Mouse (Mus musculus) adrenal gland (tissue): ENCODE data around the gene Dync1li1.

Experiments
- intact Hi-C: fragments of 180-260 bp; cut with DNase I; formaldehyde crosslinking; loops from one replicate; pipeline ENCODE4 v1.15.1; 2025

Gene Dync1li1

DNA sequence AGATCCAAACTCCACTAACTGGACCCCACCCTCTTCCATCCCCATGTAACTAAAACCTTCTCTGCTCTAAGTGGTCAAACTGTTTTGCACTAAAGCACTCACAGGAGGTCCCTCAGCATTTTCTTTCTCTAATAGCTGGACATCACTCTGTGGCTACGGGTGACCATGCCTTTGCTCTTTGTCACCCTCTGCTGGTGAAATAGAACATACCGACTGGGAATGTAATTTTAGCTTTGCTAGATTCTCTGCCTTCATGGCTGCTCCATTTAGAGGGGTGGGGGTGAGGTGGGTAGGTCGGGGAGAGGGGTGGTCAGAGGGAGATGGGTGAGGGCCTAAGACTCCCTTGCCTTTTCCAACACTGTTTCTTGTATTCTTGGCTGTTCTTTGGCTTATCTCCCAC, 38.7 kb downstream of the Dync1li1 start:
- intact Hi-C loops, result loop anchor here (2.0 to 5.0 kb wide), 2 partner anchors 35 to 81 kb away; no protein-coding TSS in a partner anchor

- intact Hi-C loops, result loop anchor here (5.0 kb wide), 1 partner anchor 36 kb away; no protein-coding TSS in a partner anchor
Observed at GRCm38 (mm10) chr9:114728432-114728831, 39.8 kb downstream of the Dync1li1 start.

- intact Hi-C loops, result loop anchor here (5.0 kb wide), 1 partner anchor 38 kb away; no protein-coding TSS in a partner anchor
Observed at GRCm38 (mm10) chr9:114729911-114730805, 41.6 kb downstream of the Dync1li1 start.

GRCm38 (mm10) chr9:114731011-114731755, 42.6 kb downstream of the Dync1li1 start, which contains the start of gene Cmtm6:
TSS of gene Cmtm6 (plus strand) at chr9:114731116.
- intact Hi-C loops, result no loop called here

DNA sequence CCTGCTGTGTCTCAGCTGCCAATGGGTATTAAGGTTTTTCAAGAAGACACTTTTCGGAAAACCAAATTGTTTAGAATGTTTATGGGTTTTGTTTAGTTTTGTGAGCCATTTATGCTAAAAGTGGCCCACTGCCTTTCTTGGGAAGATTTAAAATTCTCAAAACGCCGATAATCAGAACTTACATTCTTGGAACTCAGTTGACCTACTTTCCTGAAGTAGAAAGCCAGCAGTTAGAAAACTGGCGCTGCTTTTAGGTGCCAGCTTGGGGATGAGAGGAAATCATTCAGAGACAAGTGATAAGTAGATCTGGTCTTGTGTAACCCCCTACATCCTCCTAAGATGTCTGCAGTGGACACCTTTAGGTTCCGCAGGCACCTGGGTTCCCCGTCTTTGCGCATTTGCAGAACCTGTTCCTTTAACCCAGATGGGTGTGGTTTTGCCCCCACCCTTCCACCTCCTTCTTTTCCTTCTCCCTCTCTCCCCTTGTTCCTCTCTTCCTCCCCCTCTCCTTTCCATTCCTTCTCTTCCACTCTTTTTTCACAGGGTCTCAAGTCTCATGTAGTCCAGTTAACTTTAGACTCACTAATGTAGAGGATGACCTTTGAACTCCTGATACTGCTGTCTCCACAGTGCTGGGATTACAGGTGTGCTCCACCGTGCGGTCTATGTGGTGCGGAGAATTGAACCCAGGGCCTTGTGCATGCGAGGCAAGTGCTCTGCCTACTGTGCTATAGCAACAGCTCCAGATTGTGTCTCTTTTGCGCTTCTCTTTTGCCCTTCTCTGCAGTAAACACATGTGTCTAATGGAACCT, 43.5 kb downstream of the Dync1li1 start:
- intact Hi-C loops, result no loop called here

- intact Hi-C loops, result no loop called here
Observed at GRCm38 (mm10) chr9:114733238-114733637, 44.6 kb downstream of the Dync1li1 start.

DNA sequence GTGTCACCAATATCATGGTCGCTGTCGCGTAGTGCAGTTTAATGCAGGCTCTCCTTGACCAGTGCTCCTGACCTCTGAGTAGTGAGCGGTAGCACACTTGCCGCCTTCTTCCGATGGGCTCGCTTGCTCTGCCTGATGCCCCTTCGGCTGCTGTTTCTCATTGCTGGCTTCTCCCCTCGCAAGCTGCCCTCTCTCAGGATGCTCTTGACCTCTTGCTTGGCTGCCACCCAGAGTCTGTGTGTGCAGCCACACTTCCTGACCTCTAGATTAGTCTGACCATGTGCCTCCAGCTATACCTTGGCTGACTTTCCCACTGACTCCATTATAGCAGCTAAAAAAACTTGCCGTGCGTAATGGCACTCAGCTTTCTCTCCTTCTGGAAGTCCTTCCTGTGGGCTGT, 47.9 kb downstream of the Dync1li1 start:
- intact Hi-C loops, result no loop called here

DNA sequence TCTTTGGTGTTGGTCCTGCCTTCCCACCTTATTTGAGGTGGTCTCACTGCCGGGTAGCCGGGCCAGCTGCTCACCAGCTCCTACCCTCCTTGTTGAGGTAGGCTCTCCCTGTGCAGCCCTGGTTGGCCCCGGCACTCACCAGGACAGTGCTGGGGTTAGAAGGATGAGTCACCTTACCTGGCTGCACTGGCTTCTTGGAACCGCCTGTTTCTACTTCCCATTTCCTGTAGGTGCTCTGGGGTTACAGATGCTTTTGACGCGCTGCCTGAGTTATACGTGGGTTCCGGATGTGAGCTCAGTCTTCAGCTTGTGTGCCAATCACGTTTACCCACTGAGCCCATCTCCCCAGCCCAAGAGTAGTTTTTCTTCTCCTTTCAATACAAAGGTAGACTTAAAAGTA, 51.7 kb downstream of the Dync1li1 start:
- intact Hi-C loops, result no loop called here

- intact Hi-C loops, result no loop called here
Observed at GRCm38 (mm10) chr9:114742731-114743130, 54.1 kb downstream of the Dync1li1 start.

GRCm38 (mm10) chr9:114745163-114745562, 56.6 kb downstream of the Dync1li1 start:
- intact Hi-C loops, result no loop called here

- intact Hi-C loops, result no loop called here
Observed at GRCm38 (mm10) chr9:114745654-114746053, 57.1 kb downstream of the Dync1li1 start.

- intact Hi-C loops, result no loop called here
Observed at GRCm38 (mm10) chr9:114747012-114747411, 58.4 kb downstream of the Dync1li1 start.

DNA sequence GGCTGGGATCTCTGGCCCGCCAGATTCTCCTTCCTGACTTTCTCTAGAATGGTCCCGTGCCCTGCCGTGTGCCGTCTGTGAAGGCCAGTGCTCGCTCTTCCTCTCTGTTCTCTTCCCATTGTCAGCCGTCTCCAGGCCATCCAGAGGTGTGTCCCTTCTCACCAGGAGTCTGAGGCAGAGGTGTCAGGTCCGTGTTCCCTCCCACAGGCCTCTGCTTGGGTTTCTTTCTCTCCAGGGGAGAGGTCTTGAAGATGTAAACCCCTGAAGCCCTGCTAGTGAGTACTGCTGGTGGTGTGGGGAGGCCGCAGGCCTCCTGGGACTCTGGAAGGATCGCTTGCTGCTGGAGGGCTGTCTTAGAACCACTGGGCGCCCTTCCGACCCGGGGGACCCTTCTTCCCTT, 58.9 kb downstream of the Dync1li1 start:
- intact Hi-C loops, result no loop called here

DNA sequence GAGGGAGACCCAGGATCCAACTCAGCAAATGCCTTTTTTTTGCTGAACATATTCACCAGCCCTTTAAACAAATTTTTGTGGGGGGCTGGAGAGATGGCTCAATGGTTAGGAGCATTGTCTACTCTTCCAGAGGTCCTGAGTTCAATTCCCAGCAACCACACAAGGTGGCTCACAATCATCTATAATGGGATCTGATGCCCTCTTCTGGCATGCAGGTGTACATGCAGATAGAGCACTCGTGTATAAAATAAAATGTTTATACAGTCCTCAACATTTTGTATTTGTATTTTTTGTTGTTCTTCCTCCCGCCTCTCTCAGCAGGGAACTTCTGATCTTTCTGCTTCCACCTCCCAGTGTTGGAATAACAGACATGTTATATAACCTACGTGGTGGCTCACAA, 63.0 kb downstream of the Dync1li1 start:
- intact Hi-C loops, result loop anchor here (5.0 kb wide), 1 partner anchor 46 kb away; no protein-coding TSS in a partner anchor

- intact Hi-C loops, result loop anchor here (5.0 kb wide), 1 partner anchor 45 kb away; no protein-coding TSS in a partner anchor
Observed at GRCm38 (mm10) chr9:114752311-114752710, 63.7 kb downstream of the Dync1li1 start.

GRCm38 (mm10) chr9:114752863-114753484, 64.4 kb downstream of the Dync1li1 start:
- intact Hi-C loops, result loop anchor here (5.0 kb wide), 1 partner anchor 44 kb away; no protein-coding TSS in a partner anchor

GRCm38 (mm10) chr9:114758272-114758671, 69.7 kb downstream of the Dync1li1 start:
- intact Hi-C loops, result no loop called here

- intact Hi-C loops, result no loop called here
Observed at GRCm38 (mm10) chr9:114758801-114759200, 70.2 kb downstream of the Dync1li1 start.

DNA sequence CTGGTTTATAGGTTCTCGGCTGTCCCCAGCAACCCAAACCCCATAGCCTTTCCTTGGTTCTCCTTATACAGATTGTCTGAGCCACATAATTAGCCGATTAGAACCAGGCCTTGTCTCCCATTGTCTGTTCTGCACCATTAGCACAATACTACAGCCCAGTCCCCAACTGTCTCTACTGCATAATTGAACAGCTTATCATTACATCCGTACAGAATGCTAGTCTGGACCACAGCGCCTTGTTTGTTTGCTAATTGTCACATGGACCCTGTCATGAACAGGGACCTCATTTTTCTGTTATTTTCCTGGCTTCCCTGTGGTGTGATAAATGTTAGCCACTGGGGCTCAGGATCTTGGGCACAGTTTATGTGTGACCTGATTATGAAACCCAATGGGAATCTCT, 71.3 kb downstream of the Dync1li1 start:
- intact Hi-C loops, result loop anchor here (5.0 kb wide), 1 partner anchor 57 kb away; no protein-coding TSS in a partner anchor

DNA sequence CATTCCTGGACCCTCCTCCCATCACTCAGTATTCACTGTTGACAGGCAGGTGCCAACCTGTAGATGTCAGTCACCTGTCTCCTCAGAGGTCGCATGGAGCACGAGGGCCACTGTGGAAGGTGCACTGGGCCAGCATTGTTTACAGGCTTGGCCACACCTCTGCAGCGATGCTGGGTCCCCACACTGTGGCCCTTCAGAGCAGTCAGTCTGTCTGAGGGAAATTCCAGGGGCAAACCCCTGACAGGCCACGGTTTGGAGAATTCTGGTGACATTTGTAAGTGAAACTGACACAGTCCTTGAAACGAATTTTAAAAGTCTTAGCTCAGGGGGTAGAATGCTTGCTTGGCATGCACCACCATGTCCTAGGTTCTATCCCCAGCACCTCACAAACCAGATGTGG, 71.8 kb downstream of the Dync1li1 start:
- intact Hi-C loops, result loop anchor here (5.0 kb wide), 1 partner anchor 57 kb away; no protein-coding TSS in a partner anchor
